Mouse (Mus musculus) midbrain, embryonic 11.5 days (tissue): ENCODE measurements around the gene Glg1. TPM values are rescaled to one million over a fixed set of nuclear protein-coding genes. Genes with fewer than 3 reads are reported as not detected.
"Not testable (repeated sequence)": the region's sequence is repeated elsewhere in the genome, so short reads cannot be mapped to it uniquely, and the experiment has no call there.

Source experiments
- ATAC-seq: fragments of 200-750 bp; cut with Nextera tagmentation; 2 replicates; pipeline ENCODE4 v1.8.0; 2017; ENCODE audit warnings: moderate TSS enrichment, moderate library complexity; ENCODE audit not compliant: low FRiP score
- DNase-seq: peaks from one replicate; pipeline ENCODE4 v3.0.0; 2015; ENCODE audit warnings: low spot score; ENCODE audit errors: missing footprints
- H3K27ac ChIP-seq: fragments of 300-500 bp; sonication (generic); 2 replicates; pipeline ENCODE4 v1.5.1; 2014; ENCODE audit warnings: low read depth, low read length
- H3K27me3 ChIP-seq: fragments of 300-500 bp; sonication (generic); 2 replicates; pipeline ENCODE4 v1.6.1; 2014; ENCODE audit warnings: mild to moderate bottlenecking, low read length, moderate library complexity, mixed read lengths; ENCODE audit not compliant: control insufficient read depth, insufficient read depth
- H3K36me3 ChIP-seq: fragments of 300-500 bp; sonication (generic); 2 replicates; pipeline ENCODE4 v1.6.1; 2014; ENCODE audit warnings: mild to moderate bottlenecking, low read length, moderate library complexity, mixed read lengths; ENCODE audit not compliant: control insufficient read depth, insufficient read depth
- H3K4me1 ChIP-seq: fragments of 300-500 bp; sonication (generic); 2 replicates; pipeline ENCODE4 v1.6.1; 2014; ENCODE audit warnings: low read length; ENCODE audit not compliant: control insufficient read depth, insufficient read depth
- H3K4me2 ChIP-seq: fragments of 300-500 bp; sonication (generic); 2 replicates; pipeline ENCODE4 v1.6.1; 2014; ENCODE audit warnings: mild to moderate bottlenecking, moderate library complexity
- H3K4me3 ChIP-seq: fragments of 300-500 bp; sonication (generic); 2 replicates; pipeline ENCODE4 v1.5.1; 2014; ENCODE audit warnings: low read depth, low read length
- H3K9ac ChIP-seq: fragments of 300-500 bp; sonication (generic); 2 replicates; pipeline ENCODE4 v1.6.1; 2014; ENCODE audit warnings: low read length
- H3K9me3 ChIP-seq: fragments of 300-500 bp; sonication (generic); 2 replicates; pipeline ENCODE4 v1.6.1; 2016; ENCODE audit warnings: low read length; ENCODE audit not compliant: control insufficient read depth
- whole genome bisulfite sequencing: fragments of 180-500 bp; shearing (Covaris S2); extraction: QIAGEN DNeasy Blood & Tissue Kit; methylation state at CpG from one replicate; pipeline ENCODE4 v1.1.7; 2014; 5-methylcytosine and 5-hydroxymethylcytosine counted together
- polyA plus RNA-seq: library from polyadenylated mRNA; unstranded; fragments of >200 nt; fragmentation: Nextera tagmentation; extraction: Ambion mirVana; gene quantifications from 2 replicates; pipeline ENCODE4 v1.2.1, GENCODE M21; 2014

The Glg1 gene
- polyA plus RNA-seq, 1 experiment from 2014 or later, result 76.6 TPM

- WGBS, result 95% methylated on average over 5 of the region's 5 CpGs
- no peak overlapping the region for H3K4me2 ChIP-seq
- DNase-seq (peak; percentile 72), ATAC-seq (no peak)
- H3K4me1 ChIP-seq, result peaks cover 6% of the 10 kb centered on the region
- H3K4me3 ChIP-seq, result no peak overlapping the region
- no peak overlapping the region for H3K27ac ChIP-seq
- no peaks in the 10 kb centered on the region for H3K36me3 ChIP-seq
- H3K9ac ChIP-seq, result no peak overlapping the region
- H3K9me3 ChIP-seq, result no peaks in the 10 kb centered on the region
- no peaks in the 10 kb centered on the region for H3K27me3 ChIP-seq
These were observed 1.2 kb upstream of the Glg1 start for GRCm38 (mm10) chr8:111260251-111260650.

- Histone ChIP-seq H3K36me3 (no peaks in the 10 kb centered on the region; the same call in 1 of the 2 replicates), H3K4me2 (peak overlapping the region; percentile 54), H3K4me3 (peak overlapping the region; percentile 88), H3K27ac (peak overlapping the region; percentile 93; the same call in 1 of the 2 replicates), H3K4me1 (peaks cover 6% of the 10 kb centered on the region), H3K27me3 (no peaks in the 10 kb centered on the region), H3K9me3 (no peaks in the 10 kb centered on the region), H3K9ac (peak overlapping the region; percentile 96)
- DNase-seq (no peak), ATAC-seq (peak; percentile 25)
- 12% methylated on average over 13 of the region's 13 CpGs for WGBS
These were observed 359 bp upstream of the Glg1 start for GRCm38 (mm10) chr8:111259408-111259741.

- DNase-seq (peak; percentile 98), ATAC-seq (peak; percentile 75)
- Histone ChIP-seq H3K9ac (peak overlapping the region; percentile 96), H3K36me3 (no peaks in the 10 kb centered on the region; the same call in 1 of the 2 replicates), H3K9me3 (no peaks in the 10 kb centered on the region), H3K27ac (peak overlapping the region; percentile 93), H3K4me1 (peaks cover 6% of the 10 kb centered on the region), H3K4me2 (peak overlapping the region; percentile 54), H3K27me3 (no peaks in the 10 kb centered on the region), H3K4me3 (peak overlapping the region; percentile 88)
- under 1% methylated on average over 26 of the region's 26 CpGs for WGBS
These were observed 896 bp downstream of the Glg1 start for GRCm38 (mm10) chr8:111258010-111258630.

- Histone ChIP-seq H3K27me3 (no peaks in the 10 kb centered on the region), H3K4me3 (no peak overlapping the region), H3K9me3 (no peaks in the 10 kb centered on the region), H3K4me2 (no peak overlapping the region), H3K36me3 (no peaks in the 10 kb centered on the region; the same call in 1 of the 2 replicates), H3K4me1 (peaks cover 4% of the 10 kb centered on the region), H3K27ac (no peak overlapping the region), H3K9ac (no peak overlapping the region)
- DNase-seq, result peak; percentile 21
- WGBS, result 92% methylated on average over 4 of the region's 4 CpGs
- ATAC-seq, result no peak
These were observed 6.4 kb downstream of the Glg1 start for GRCm38 (mm10) chr8:111252487-111253112.

- no peaks in the 10 kb centered on the region for H3K4me1 ChIP-seq
- ATAC-seq (no peak), DNase-seq (peak; percentile 26)
- WGBS, result 83% methylated on average over 2 of the region's 2 CpGs
- H3K36me3 ChIP-seq, result no peaks in the 10 kb centered on the region; the same call in 1 of the 2 replicates
- no peaks in the 10 kb centered on the region for H3K9me3 ChIP-seq
- no peak overlapping the region for H3K4me3 ChIP-seq
- H3K4me2 ChIP-seq, result no peak overlapping the region
- no peak overlapping the region for H3K27ac ChIP-seq
- H3K9ac ChIP-seq, result no peak overlapping the region
- H3K27me3 ChIP-seq, result no peaks in the 10 kb centered on the region
These were observed 8.9 kb downstream of the Glg1 start for GRCm38 (mm10) chr8:111250111-111250510.

GRCm38 (mm10) chr8:111248136-111248535 lies 10.9 kb downstream of the Glg1 start:
- Histone ChIP-seq H3K4me3 (no peak overlapping the region), H3K36me3 (no peaks in the 10 kb centered on the region), H3K4me1 (no peaks in the 10 kb centered on the region), H3K9me3 (no peaks in the 10 kb centered on the region), H3K27ac (no peak overlapping the region), H3K4me2 (no peak overlapping the region), H3K27me3 (no peaks in the 10 kb centered on the region), H3K9ac (no peak overlapping the region)
- DNase-seq, result peak; percentile 78
- ATAC-seq, result no peak

- 94% methylated on average over 1 of the region's 1 CpGs for WGBS
- H3K27ac ChIP-seq, DNase-seq, ATAC-seq, H3K4me3 ChIP-seq, H3K4me1 ChIP-seq, H3K4me2 ChIP-seq, H3K9ac ChIP-seq, H3K27me3 ChIP-seq, H3K36me3 ChIP-seq, H3K9me3 ChIP-seq: not testable (repeated sequence)
These were observed 12.2 kb downstream of the Glg1 start for GRCm38 (mm10) chr8:111246864-111247263.

GRCm38 (mm10) chr8:111246287-111246830 lies 12.7 kb downstream of the Glg1 start:
- no peak overlapping the region for H3K9ac ChIP-seq
- H3K36me3 ChIP-seq, result no peaks in the 10 kb centered on the region
- no peaks in the 10 kb centered on the region for H3K4me1 ChIP-seq
- H3K4me2 ChIP-seq, result no peak overlapping the region
- no peak for ATAC-seq
- 87% methylated on average over 4 of the region's 4 CpGs for WGBS
- H3K9me3 ChIP-seq, result no peaks in the 10 kb centered on the region
- no peak overlapping the region for H3K4me3 ChIP-seq
- H3K27ac ChIP-seq, result no peak overlapping the region
- no peak for DNase-seq
- no peaks in the 10 kb centered on the region for H3K27me3 ChIP-seq

- Histone ChIP-seq H3K36me3 (no peaks in the 10 kb centered on the region), H3K27ac (no peak overlapping the region), H3K4me1 (no peaks in the 10 kb centered on the region), H3K9me3 (no peaks in the 10 kb centered on the region), H3K9ac (no peak overlapping the region), H3K4me2 (no peak overlapping the region), H3K4me3 (no peak overlapping the region), H3K27me3 (no peaks in the 10 kb centered on the region)
- peak; percentile 23 for DNase-seq
- no peak for ATAC-seq
- WGBS, result 79% methylated on average over 3 of the region's 3 CpGs
These were observed 21.7 kb downstream of the Glg1 start for GRCm38 (mm10) chr8:111237301-111237700.
